Mouse (Mus musculus): ENCODE measurements around the gene Fcho1. TPM values are rescaled to one million over a fixed set of nuclear protein-coding genes. Genes with fewer than 3 reads are reported as not detected.

The Fcho1 gene
- polyA plus RNA-seq, 1 experiment from 2014 or later: 12.3 TPM

DNA sequence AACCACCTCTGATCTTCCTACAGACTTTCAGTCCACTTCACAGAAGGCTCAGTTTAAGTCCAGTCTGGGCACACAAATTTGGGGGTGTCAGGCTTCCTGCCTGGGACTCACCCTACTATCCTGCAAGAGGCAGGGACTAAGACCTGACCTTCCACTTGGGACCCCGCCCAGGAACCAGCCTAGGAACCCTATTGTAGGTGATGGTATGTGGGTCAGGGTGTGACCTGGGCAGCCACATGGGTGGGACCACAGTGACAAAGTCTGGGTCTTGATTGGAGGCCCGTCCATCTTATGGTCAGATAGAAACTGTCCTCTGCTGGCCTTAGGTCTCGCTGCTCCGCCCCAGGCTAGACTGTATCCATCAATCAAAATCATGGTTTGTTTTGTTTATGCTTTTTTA lies 1.1 kb downstream of the Fcho1 start:
- Histone ChIP-seq H3K4me3 (ENCODE audit: low read depth, low read length) (no peak overlapping the region), H3K4me1 (ENCODE audit: control insufficient read depth, insufficient read depth, low read length) (peaks cover 19% of the 10 kb centered on the region), H3K27me3 (ENCODE audit: control insufficient read depth, insufficient read depth, low read length) (0 out of 2 replicates have a peak, but pooled peaks cover 3% of the 10 kb centered on the region), H3K27ac (ENCODE audit: low read depth, low read length) (no peak overlapping the region), H3K4me2 (ENCODE audit: low read depth) (peak overlapping the region; percentile 84; the same call in 1 of the 2 replicates), H3K9ac (ENCODE audit: low read length) (no peak overlapping the region), H3K9me3 (ENCODE audit: control insufficient read depth, low read length) (no peaks in the 10 kb centered on the region), H3K36me3 (ENCODE audit: control insufficient read depth, insufficient read depth, low read length) (no peaks in the 10 kb centered on the region)
- no peak for DNase-seq (ENCODE audit: low spot score)
- 60% methylated on average over 4 of the region's 4 CpGs for WGBS
- ATAC-seq (ENCODE audit: insufficient read depth, low FRiP score, low TSS enrichment): no peak

DNA sequence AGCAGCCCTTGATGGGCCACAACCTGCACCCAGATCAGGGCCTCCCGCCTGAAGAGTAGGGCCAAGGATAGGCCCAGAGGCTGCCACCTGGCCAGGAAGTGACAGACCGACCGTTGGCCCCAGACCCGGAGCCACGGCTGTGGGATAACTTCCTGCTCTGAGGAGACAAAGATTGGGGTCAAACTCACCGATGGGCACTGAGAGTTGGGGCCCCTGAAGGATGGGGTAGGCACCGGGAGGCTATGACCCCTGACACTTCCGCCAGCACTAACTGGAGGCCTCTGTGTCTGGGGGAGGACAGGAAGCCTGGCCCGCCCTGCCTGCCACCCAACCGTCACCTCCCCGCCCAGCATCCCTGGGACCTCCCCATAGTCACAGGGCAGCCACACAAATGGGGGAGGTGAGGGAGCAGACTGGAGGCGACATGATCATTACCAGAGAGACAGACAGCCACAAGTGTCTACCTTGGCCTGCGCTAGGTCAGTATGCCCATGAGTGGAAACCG lies 2.4 kb downstream of the Fcho1 start:
- Histone ChIP-seq H3K4me2 (ENCODE audit: low read depth) (no peak overlapping the region), H3K9me3 (ENCODE audit: control insufficient read depth, low read length) (no peaks in the 10 kb centered on the region), H3K9ac (ENCODE audit: low read length) (no peak overlapping the region), H3K27me3 (ENCODE audit: control insufficient read depth, insufficient read depth, low read length) (0 out of 2 replicates have a peak, but pooled peaks cover 3% of the 10 kb centered on the region), H3K27ac (ENCODE audit: low read depth, low read length) (no peak overlapping the region), H3K4me1 (ENCODE audit: control insufficient read depth, insufficient read depth, low read length) (peaks cover 20% of the 10 kb centered on the region), H3K4me3 (ENCODE audit: low read depth, low read length) (no peak overlapping the region), H3K36me3 (ENCODE audit: control insufficient read depth, insufficient read depth, low read length) (no peaks in the 10 kb centered on the region)
- DNase-seq (ENCODE audit: low spot score): no peak
- 64% methylated on average over 14 of the region's 14 CpGs for WGBS
- no peak for ATAC-seq (ENCODE audit: insufficient read depth, low FRiP score, low TSS enrichment)

DNA sequence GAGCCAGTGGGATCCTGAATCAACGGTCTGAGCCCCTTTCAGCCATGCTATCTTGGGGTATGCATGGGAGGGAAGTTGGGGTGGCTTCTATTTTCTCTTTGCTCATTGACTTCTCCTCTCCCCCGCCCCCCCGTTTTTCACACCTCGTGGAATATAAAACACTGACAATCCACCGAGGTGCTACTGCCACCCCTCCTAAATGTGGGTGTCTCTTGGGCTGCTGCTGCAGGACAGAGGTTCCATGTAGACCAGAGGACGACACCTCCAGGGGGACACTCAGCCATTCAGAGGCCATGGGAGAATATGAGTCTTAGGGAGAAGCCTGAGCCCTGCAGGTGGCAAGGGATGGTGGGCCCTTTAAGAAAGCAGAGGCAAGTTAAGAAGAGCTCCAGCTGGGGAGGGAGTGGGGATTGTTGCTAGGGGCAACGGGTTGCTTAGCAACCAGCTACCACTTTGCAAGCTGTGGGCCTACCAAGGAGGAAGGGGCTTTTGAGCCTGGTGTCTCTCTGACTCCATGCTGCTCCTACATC lies 5.5 kb downstream of the Fcho1 start:
- H3K27ac ChIP-seq (ENCODE audit: low read depth, low read length): no peak overlapping the region
- H3K4me1 ChIP-seq (ENCODE audit: control insufficient read depth, insufficient read depth, low read length): peaks cover 18% of the 10 kb centered on the region
- no peak overlapping the region for H3K9ac ChIP-seq (ENCODE audit: low read length)

DNA sequence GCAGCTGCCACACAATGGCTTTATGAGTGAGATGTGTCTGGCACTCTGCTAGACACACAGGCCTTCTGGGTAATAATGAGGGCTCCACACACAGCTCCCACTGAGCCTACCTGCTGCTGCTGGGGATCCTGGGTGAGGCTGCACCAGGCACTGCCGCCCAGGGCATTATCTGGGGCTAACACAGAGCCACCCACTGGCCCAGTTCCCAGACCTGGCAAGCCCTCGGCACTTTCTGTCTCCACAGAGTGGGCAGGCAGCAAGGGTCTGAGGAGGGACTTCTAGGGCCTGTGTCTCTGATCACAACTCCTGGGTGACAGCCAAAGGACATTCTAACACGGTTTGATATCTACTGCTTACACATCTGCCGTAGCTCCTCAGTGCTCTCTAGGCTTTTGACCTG lies 6.3 kb downstream of the Fcho1 start:
- Histone ChIP-seq H3K27ac (ENCODE audit: low read depth, low read length) (no peak overlapping the region), H3K36me3 (ENCODE audit: control insufficient read depth, insufficient read depth, low read length) (no peaks in the 10 kb centered on the region), H3K9ac (ENCODE audit: low read length) (no peak overlapping the region), H3K4me1 (ENCODE audit: control insufficient read depth, insufficient read depth, low read length) (peaks cover 17% of the 10 kb centered on the region), H3K27me3 (ENCODE audit: control insufficient read depth, insufficient read depth, low read length) (no peaks in the 10 kb centered on the region), H3K9me3 (ENCODE audit: control insufficient read depth, low read length) (no peaks in the 10 kb centered on the region), H3K4me3 (ENCODE audit: low read depth, low read length) (no peak overlapping the region), H3K4me2 (ENCODE audit: low read depth) (no peak overlapping the region)
- WGBS: 61% methylated on average over 4 of the region's 4 CpGs
- ATAC-seq (ENCODE audit: insufficient read depth, low FRiP score, low TSS enrichment) (no peak), DNase-seq (ENCODE audit: low spot score) (no peak)

More for the DNA sequence above, 5.5 kb downstream of the Fcho1 start:
- Histone ChIP-seq H3K36me3 (ENCODE audit: control insufficient read depth, insufficient read depth, low read length) (no peaks in the 10 kb centered on the region), H3K27me3 (ENCODE audit: control insufficient read depth, insufficient read depth, low read length) (no peaks in the 10 kb centered on the region), H3K9me3 (ENCODE audit: control insufficient read depth, low read length) (no peaks in the 10 kb centered on the region), H3K4me3 (ENCODE audit: low read depth, low read length) (no peak overlapping the region), H3K4me2 (ENCODE audit: low read depth) (no peak overlapping the region)
- DNase-seq (ENCODE audit: low spot score): peak; percentile 88
- WGBS: 31% methylated on average over 7 of the region's 7 CpGs
- peak; percentile 76 for ATAC-seq (ENCODE audit: insufficient read depth, low FRiP score, low TSS enrichment)

DNA sequence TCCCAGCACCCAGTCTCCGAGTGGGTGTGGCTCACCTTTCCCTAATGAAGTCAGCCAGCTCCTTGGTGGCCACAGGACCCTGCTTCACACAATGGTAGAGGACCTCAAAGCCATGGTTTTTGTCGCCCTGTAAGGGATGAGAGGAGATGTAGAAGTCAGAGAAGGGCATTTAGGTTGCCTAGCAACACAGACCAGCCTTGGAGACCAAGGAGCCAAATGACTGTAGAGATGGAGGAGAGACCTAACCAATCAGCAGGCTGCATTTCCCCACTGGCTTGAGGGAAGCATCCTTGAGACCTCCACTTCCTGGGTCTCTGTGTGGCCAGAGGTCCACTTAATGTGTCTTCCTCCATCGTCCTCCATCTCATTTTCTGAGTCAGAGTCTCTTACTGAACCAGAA lies 7.3 kb downstream of the Fcho1 start:
- Histone ChIP-seq H3K36me3 (ENCODE audit: control insufficient read depth, insufficient read depth, low read length) (no peaks in the 10 kb centered on the region), H3K27me3 (ENCODE audit: control insufficient read depth, insufficient read depth, low read length) (no peaks in the 10 kb centered on the region), H3K27ac (ENCODE audit: low read depth, low read length) (no peak overlapping the region), H3K9me3 (ENCODE audit: control insufficient read depth, low read length) (no peaks in the 10 kb centered on the region), H3K9ac (ENCODE audit: low read length) (no peak overlapping the region), H3K4me3 (ENCODE audit: low read depth, low read length) (no peak overlapping the region), H3K4me1 (ENCODE audit: control insufficient read depth, insufficient read depth, low read length) (peaks cover 17% of the 10 kb centered on the region), H3K4me2 (ENCODE audit: low read depth) (no peak overlapping the region)
- ATAC-seq (ENCODE audit: insufficient read depth, low FRiP score, low TSS enrichment): no peak
- WGBS: 30% methylated on average over 3 of the region's 3 CpGs
- no peak for DNase-seq (ENCODE audit: low spot score)

DNA sequence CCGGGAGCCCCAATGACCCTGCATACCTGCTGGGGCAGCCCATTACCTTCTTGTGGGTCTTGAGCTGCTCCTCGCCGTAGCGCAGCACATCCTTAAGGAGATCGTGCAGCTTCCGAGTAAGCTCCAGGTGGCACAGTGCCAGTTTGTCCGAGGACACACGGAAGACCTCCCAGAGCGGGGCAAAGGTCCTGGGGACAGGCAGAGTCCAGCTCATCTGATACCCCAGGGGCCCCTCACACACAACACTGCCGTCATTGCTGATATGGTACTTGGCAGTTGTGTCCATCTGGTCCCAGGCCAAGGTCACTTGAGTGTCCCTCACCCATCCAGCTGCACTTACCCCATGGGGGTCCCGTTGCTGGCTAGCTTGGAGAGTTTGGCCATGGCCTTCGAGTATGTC lies 8.4 kb downstream of the Fcho1 start:
- 90% methylated on average over 12 of the region's 12 CpGs for WGBS
- no peaks in the 10 kb centered on the region for H3K9me3 ChIP-seq (ENCODE audit: control insufficient read depth, low read length)
- no peak overlapping the region for H3K4me3 ChIP-seq (ENCODE audit: low read depth, low read length)
- H3K4me2 ChIP-seq (ENCODE audit: low read depth): no peak overlapping the region
- H3K9ac ChIP-seq (ENCODE audit: low read length): no peak overlapping the region
- peaks cover 17% of the 10 kb centered on the region for H3K4me1 ChIP-seq (ENCODE audit: control insufficient read depth, insufficient read depth, low read length)
- no peak overlapping the region for H3K27ac ChIP-seq (ENCODE audit: low read depth, low read length)
- H3K36me3 ChIP-seq (ENCODE audit: control insufficient read depth, insufficient read depth, low read length): no peaks in the 10 kb centered on the region
- ATAC-seq (ENCODE audit: insufficient read depth, low FRiP score, low TSS enrichment) (no peak), DNase-seq (ENCODE audit: low spot score) (no peak)
- no peaks in the 10 kb centered on the region for H3K27me3 ChIP-seq (ENCODE audit: control insufficient read depth, insufficient read depth, low read length)

DNA sequence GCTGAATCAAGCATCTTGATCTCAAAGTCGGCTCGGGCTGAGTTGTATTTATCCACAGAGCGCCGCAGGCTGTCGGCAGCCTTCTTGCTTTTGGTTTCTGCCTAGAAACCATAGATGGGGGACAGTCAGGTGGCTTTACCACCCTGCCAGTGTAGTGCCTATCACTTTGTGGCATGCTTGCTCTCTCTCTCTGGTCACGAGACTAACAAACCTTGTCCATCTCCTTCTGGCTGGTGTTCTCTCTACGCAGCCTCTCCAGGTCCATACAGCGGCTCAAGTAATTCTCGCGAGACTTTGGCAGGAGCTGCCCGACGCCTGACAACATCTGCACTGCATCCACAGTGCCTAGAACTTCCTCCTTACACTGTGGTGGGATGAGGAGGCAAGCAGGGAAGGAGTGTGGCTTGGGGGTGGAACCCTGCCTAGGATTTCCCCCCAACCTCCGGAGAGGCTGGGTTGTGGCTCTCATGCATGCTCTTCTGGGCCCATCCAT lies 8.9 kb downstream of the Fcho1 start:
- H3K9me3 ChIP-seq (ENCODE audit: control insufficient read depth, low read length): no peaks in the 10 kb centered on the region
- H3K4me2 ChIP-seq (ENCODE audit: low read depth): no peak overlapping the region
- H3K9ac ChIP-seq (ENCODE audit: low read length): no peak overlapping the region
- H3K27me3 ChIP-seq (ENCODE audit: control insufficient read depth, insufficient read depth, low read length): no peaks in the 10 kb centered on the region
- H3K27ac ChIP-seq (ENCODE audit: low read depth, low read length): no peak overlapping the region
- ATAC-seq (ENCODE audit: insufficient read depth, low FRiP score, low TSS enrichment): no peak
- peaks cover 17% of the 10 kb centered on the region for H3K4me1 ChIP-seq (ENCODE audit: control insufficient read depth, insufficient read depth, low read length)
- H3K36me3 ChIP-seq (ENCODE audit: control insufficient read depth, insufficient read depth, low read length): no peaks in the 10 kb centered on the region
- no peak for DNase-seq (ENCODE audit: low spot score)
- H3K4me3 ChIP-seq (ENCODE audit: low read depth, low read length): no peak overlapping the region
- WGBS: 86% methylated on average over 13 of the region's 13 CpGs

DNA sequence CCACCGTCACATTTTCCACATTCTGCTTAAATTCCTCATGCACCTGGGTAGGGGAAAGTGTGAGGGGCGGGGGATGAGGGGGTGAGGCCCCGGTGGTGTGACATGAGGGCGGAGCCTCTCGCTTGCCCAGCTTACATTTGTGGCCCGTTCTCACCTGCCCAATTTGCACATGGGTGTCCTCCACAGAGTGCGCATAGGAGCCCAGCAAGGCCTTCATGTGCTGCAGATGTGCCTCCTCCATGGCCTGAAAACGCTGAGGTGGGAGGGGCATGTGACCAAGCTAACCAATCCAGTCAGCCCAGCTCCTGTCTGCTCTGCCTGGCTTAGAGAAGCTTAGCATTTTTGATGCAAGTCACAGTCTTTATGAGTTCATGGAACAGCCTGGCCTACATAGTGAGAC lies 10.0 kb downstream of the Fcho1 start:
- no peaks in the 10 kb centered on the region for H3K36me3 ChIP-seq (ENCODE audit: control insufficient read depth, insufficient read depth, low read length)
- DNase-seq (ENCODE audit: low spot score) (no peak), ATAC-seq (ENCODE audit: insufficient read depth, low FRiP score, low TSS enrichment) (no peak)
- no peaks in the 10 kb centered on the region for H3K27me3 ChIP-seq (ENCODE audit: control insufficient read depth, insufficient read depth, low read length)
- no peaks in the 10 kb centered on the region for H3K9me3 ChIP-seq (ENCODE audit: control insufficient read depth, low read length)
- peaks cover 11% of the 10 kb centered on the region for H3K4me1 ChIP-seq (ENCODE audit: control insufficient read depth, insufficient read depth, low read length)
- H3K27ac ChIP-seq (ENCODE audit: low read depth, low read length): no peak overlapping the region
- no peak overlapping the region for H3K4me2 ChIP-seq (ENCODE audit: low read depth)
- WGBS: 39% methylated on average over 8 of the region's 8 CpGs
- H3K4me3 ChIP-seq (ENCODE audit: low read depth, low read length): no peak overlapping the region
- no peak overlapping the region for H3K9ac ChIP-seq (ENCODE audit: low read length)

DNA sequence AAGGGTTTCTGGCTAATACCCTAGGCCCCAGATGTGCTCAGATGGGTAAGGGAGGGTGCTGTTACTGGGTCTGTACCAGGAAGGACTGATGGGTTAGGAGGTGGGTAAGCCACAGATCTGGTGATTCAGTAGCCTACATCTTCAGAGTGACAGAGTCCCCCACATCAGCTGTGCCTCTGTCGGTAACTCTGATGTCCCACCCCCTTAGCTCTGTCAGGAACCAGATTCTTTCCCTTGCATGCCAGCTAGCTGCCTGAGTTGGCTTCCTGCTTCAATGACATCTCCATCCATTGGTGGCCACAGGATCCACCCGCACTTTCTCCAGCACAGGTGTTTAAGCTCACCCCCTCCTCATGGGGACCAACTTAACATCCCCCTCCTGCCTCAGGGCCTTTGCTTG lies 13.9 kb downstream of the Fcho1 start:
- Histone ChIP-seq H3K4me1 (ENCODE audit: control insufficient read depth, insufficient read depth, low read length) (no peaks in the 10 kb centered on the region), H3K27me3 (ENCODE audit: control insufficient read depth, insufficient read depth, low read length) (peaks cover 15% of the 10 kb centered on the region), H3K4me2 (ENCODE audit: low read depth) (no peak overlapping the region), H3K9me3 (ENCODE audit: control insufficient read depth, low read length) (no peaks in the 10 kb centered on the region), H3K36me3 (ENCODE audit: control insufficient read depth, insufficient read depth, low read length) (no peaks in the 10 kb centered on the region), H3K9ac (ENCODE audit: low read length) (no peak overlapping the region), H3K27ac (ENCODE audit: low read depth, low read length) (no peak overlapping the region), H3K4me3 (ENCODE audit: low read depth, low read length) (no peak overlapping the region)
- no peak for ATAC-seq (ENCODE audit: insufficient read depth, low FRiP score, low TSS enrichment)
- WGBS: 85% methylated on average over 2 of the region's 2 CpGs
- no peak for DNase-seq (ENCODE audit: low spot score)

Data from neural tube, embryonic 11.5 days (tissue).